Mouse (Mus musculus): Measurements from ENCODE around the gene Slc29a2. TPM values are rescaled to one million over a fixed set of nuclear protein-coding genes. Genes with fewer than 3 reads are reported as not detected.

Gene Slc29a2
- total and polyA plus RNA-seq, 2 experiments from 2014 or later: 11.5 to 17.3 TPM

GRCm38 (mm10) chr19:5040862-5041523 is 17.3 kb downstream of the Slc29a2 start, which contains the start of gene Brms1:
Brms1 (plus strand) TSS chr19:5041354.
- Histone ChIP-seq H3K27me3 (ENCODE audit: control insufficient read depth, insufficient read depth, low read length) (no peaks in the 10 kb centered on the region), H3K4me1 (ENCODE audit: control insufficient read depth, insufficient read depth) (peaks cover 22% of the 10 kb centered on the region), H3K4me2 (ENCODE audit: low read depth, low read length) (peak within 1 kb of the TSS; percentile 95), H3K9me3 (replicated peaks; ENCODE audit: control insufficient read depth, low read length) (no peaks in the 10 kb centered on the region), H3K27ac (ENCODE audit: low read depth) (peak within 1 kb of the TSS; percentile 61), H3K4me3 (ENCODE audit: low read depth, low read length) (peak within 1 kb of the TSS; percentile 63), H3K36me3 (replicated peaks; ENCODE audit: control insufficient read depth, insufficient read depth, low read length) (peaks cover 6% of the 10 kb centered on the region), H3K9ac (replicated peaks; ENCODE audit: low read depth, low read length) (peak within 1 kb of the TSS; percentile 80)
- TF ChIP-seq EP300 (IDR thresholded peaks at IDR 0.05; ENCODE audit: low read depth): no peak
- TF ChIP-seq CTCF (IDR thresholded peaks at IDR 0.05; ENCODE audit: low read depth): no peak
- ATAC-seq (ENCODE audit: insufficient read depth, low read depth): peak; percentile 86
- WGBS: 3% methylated on average over 40 of the region's 40 CpGs
- peak; percentile 93 for DNase-seq (ENCODE audit: low spot score)

DNA sequence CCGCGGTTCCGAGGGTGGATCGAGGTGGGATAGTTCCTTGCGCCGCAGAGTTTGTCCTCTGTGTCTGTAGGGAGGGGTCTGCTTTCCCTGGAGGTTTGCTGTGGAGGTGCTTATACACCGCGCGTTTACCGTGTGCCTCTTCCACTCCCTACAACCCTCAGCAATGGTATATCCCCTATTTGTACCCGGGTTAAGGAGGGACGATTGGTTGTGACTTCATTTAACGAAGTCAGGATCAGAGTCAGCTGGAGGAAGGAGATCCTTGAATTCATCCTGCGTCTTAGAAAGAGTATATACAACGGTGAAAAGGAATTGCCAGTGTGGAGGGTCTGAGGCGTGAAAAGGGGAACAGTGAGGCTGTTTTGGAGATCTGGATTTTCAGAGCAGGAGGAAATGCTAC is 17.9 kb downstream of the Slc29a2 start:
- Histone ChIP-seq H3K36me3 (replicated peaks; ENCODE audit: control insufficient read depth, insufficient read depth, low read length) (peaks cover 12% of the 10 kb centered on the region), H3K27ac (ENCODE audit: low read depth) (peak overlapping the region; percentile 61), H3K9me3 (replicated peaks; ENCODE audit: control insufficient read depth, low read length) (no peaks in the 10 kb centered on the region), H3K4me3 (ENCODE audit: low read depth, low read length) (peak overlapping the region; percentile 63), H3K4me2 (ENCODE audit: low read depth, low read length) (peak overlapping the region; percentile 95), H3K4me1 (ENCODE audit: control insufficient read depth, insufficient read depth) (peaks cover 22% of the 10 kb centered on the region), H3K9ac (replicated peaks; ENCODE audit: low read depth, low read length) (peak overlapping the region; percentile 80), H3K27me3 (ENCODE audit: control insufficient read depth, insufficient read depth, low read length) (no peaks in the 10 kb centered on the region)
- no peak for DNase-seq (ENCODE audit: low spot score)
- 1% methylated on average over 16 of the region's 16 CpGs for WGBS
- no peak for ATAC-seq (ENCODE audit: insufficient read depth, low read depth)
- TF ChIP-seq EP300 (IDR thresholded peaks at IDR 0.05; ENCODE audit: low read depth) (no peak), CTCF (IDR thresholded peaks at IDR 0.05; ENCODE audit: low read depth) (no peak)

DNA sequence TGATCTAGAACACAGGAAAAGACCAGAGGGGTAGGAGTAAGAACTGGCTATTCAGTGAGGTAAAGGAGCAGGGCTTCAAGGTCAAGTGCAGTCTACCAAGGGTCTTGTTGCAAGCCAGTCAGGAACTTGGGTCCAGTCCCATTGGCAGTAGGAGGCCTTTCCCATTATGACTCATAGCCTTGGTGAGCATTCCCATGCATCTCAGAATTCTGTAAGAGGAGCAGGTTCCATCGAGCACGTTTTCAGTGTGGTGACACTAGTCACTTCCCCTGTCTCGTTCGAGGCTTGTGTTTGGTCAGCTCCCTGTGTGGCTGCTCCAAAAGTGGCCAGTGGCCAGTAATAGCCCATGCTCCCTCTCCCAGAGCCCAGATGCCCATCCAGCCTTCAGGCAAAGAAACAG is 21.9 kb downstream of the Slc29a2 start:
- no peak overlapping the region for H3K4me2 ChIP-seq (ENCODE audit: low read depth, low read length)
- ATAC-seq (ENCODE audit: insufficient read depth, low read depth): no peak
- 56% methylated on average over 4 of the region's 4 CpGs for WGBS
- no peak for DNase-seq (ENCODE audit: low spot score)
- H3K27ac ChIP-seq (ENCODE audit: low read depth): no peak overlapping the region
- H3K36me3 ChIP-seq (replicated peaks; ENCODE audit: control insufficient read depth, insufficient read depth, low read length): peaks cover 44% of the 10 kb centered on the region
- H3K27me3 ChIP-seq (ENCODE audit: control insufficient read depth, insufficient read depth, low read length): no peaks in the 10 kb centered on the region
- peaks cover 6% of the 10 kb centered on the region for H3K4me1 ChIP-seq (ENCODE audit: control insufficient read depth, insufficient read depth)
- H3K4me3 ChIP-seq (ENCODE audit: low read depth, low read length): no peak overlapping the region
- no peak overlapping the region for H3K9ac ChIP-seq (replicated peaks; ENCODE audit: low read depth, low read length)
- no peak for TF ChIP-seq CTCF (IDR thresholded peaks at IDR 0.05; ENCODE audit: low read depth)
- no peaks in the 10 kb centered on the region for H3K9me3 ChIP-seq (replicated peaks; ENCODE audit: control insufficient read depth, low read length)

GRCm38 (mm10) chr19:5048138-5049056 is 24.7 kb downstream of the Slc29a2 start:
- Histone ChIP-seq H3K4me1 (ENCODE audit: control insufficient read depth, insufficient read depth) (peaks cover 10% of the 10 kb centered on the region), H3K27ac (ENCODE audit: low read depth) (no peak overlapping the region), H3K36me3 (replicated peaks; ENCODE audit: control insufficient read depth, insufficient read depth, low read length) (peaks cover 44% of the 10 kb centered on the region), H3K4me3 (ENCODE audit: low read depth, low read length) (no peak overlapping the region), H3K9ac (replicated peaks; ENCODE audit: low read depth, low read length) (no peak overlapping the region), H3K27me3 (ENCODE audit: control insufficient read depth, insufficient read depth, low read length) (peaks cover 12% of the 10 kb centered on the region; the same call in 1 of the 2 replicates), H3K9me3 (replicated peaks; ENCODE audit: control insufficient read depth, low read length) (no peaks in the 10 kb centered on the region), H3K4me2 (ENCODE audit: low read depth, low read length) (no peak overlapping the region)
- ATAC-seq (ENCODE audit: insufficient read depth, low read depth) (no peak), DNase-seq (ENCODE audit: low spot score) (no peak)
- no peak for TF ChIP-seq EP300 (IDR thresholded peaks at IDR 0.05; ENCODE audit: low read depth)
- no peak for TF ChIP-seq CTCF (IDR thresholded peaks at IDR 0.05; ENCODE audit: low read depth)
- WGBS: 78% methylated on average over 14 of the region's 14 CpGs

DNA sequence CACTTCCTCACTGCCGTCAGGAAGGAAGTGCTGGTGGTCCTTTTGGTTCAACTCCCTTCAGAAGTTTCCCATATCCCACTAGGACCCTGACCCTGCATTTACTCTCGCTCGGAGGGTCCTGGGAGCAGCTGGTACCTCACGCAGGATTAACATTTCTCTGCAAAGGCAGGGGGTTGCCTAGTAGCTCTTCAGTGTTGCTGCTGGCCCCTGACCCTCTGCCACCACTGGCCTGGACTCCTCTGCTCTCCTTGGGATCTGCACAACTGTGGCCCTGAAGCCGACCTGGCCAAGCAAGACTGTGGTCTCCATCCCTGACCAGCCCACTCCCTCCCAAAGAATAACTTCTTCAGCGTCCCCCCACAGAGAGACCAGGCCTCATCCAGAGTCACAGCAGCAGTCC is 25.7 kb downstream of the Slc29a2 start:
- no peak overlapping the region for H3K27ac ChIP-seq (ENCODE audit: low read depth)
- 93% methylated on average over 6 of the region's 6 CpGs for WGBS
- peaks cover 44% of the 10 kb centered on the region for H3K36me3 ChIP-seq (replicated peaks; ENCODE audit: control insufficient read depth, insufficient read depth, low read length)
- H3K9me3 ChIP-seq (replicated peaks; ENCODE audit: control insufficient read depth, low read length): no peaks in the 10 kb centered on the region
- H3K4me2 ChIP-seq (ENCODE audit: low read depth, low read length): no peak overlapping the region
- ATAC-seq (ENCODE audit: insufficient read depth, low read depth): no peak
- H3K4me3 ChIP-seq (ENCODE audit: low read depth, low read length): no peak overlapping the region
- TF ChIP-seq EP300 (IDR thresholded peaks at IDR 0.05; ENCODE audit: low read depth) (no peak), CTCF (IDR thresholded peaks at IDR 0.05; ENCODE audit: low read depth) (no peak)
- H3K27me3 ChIP-seq (ENCODE audit: control insufficient read depth, insufficient read depth, low read length): peaks cover 14% of the 10 kb centered on the region; the same call in 1 of the 2 replicates
- H3K9ac ChIP-seq (replicated peaks; ENCODE audit: low read depth, low read length): no peak overlapping the region
- peaks cover 10% of the 10 kb centered on the region for H3K4me1 ChIP-seq (ENCODE audit: control insufficient read depth, insufficient read depth)
- no peak for DNase-seq (ENCODE audit: low spot score)
